10 mouse cellular contexts compared by ENCODE assay signal in genomic region chr17:93141125-93141524, GRCm38 (mm10). TPM values are rescaled to one million over a fixed set of nuclear protein-coding genes. Genes with fewer than 3 reads are reported as not detected.
DNase-seq lines count a peak whose midpoint lies in the region; ATAC-seq and TF ChIP-seq lines count a peak whose summit lies in the region.
"Had no signal": no experiment of that assay in that cellular context is flagged by ENCODE, and none has a peak within 500 bp of the region (broad histone marks: within the 10 kb centered on the region; RNA-seq: fewer than 3 reads in every experiment).

No protein-coding gene starts in this region.

- ATAC-seq in liver, postnatal 0 days: no peak

- H3K9ac ChIP-seq in liver, postnatal 0 days (replicated peaks): no peak overlapping the region
- H3K9ac ChIP-seq: limb, embryonic 15.5 days; stomach, embryonic 15.5 days had no signal

- H3K4me3 ChIP-seq in liver, postnatal 0 days (ENCODE audit: low read depth, low read length): no peak overlapping the region
- H3K4me3 ChIP-seq in left cerebral cortex, adult 2 months: no peak overlapping the region
- H3K4me3 ChIP-seq: limb, embryonic 15.5 days; stomach, embryonic 15.5 days had no signal

- H3K4me2 ChIP-seq in liver, postnatal 0 days (ENCODE audit: low read depth, low read length): no peak overlapping the region
- H3K4me2 ChIP-seq: limb, embryonic 15.5 days; stomach, embryonic 15.5 days had no signal

- peak; percentile 26; the same call in 1 of the 2 replicates for TF ChIP-seq CTCF in liver, postnatal 0 days (IDR thresholded peaks at IDR 0.05; ENCODE audit: low read depth)
- TF ChIP-seq CTCF in left cerebral cortex, adult 2 months (IDR thresholded peaks at IDR 0.05): peak; percentile 80

- WGBS in liver, postnatal 0 days (ENCODE audit: insufficient replicate concordance): 23% methylated on average over 3 of the region's 3 CpGs

- TF ChIP-seq EP300 in liver, postnatal 0 days (IDR thresholded peaks at IDR 0.05; ENCODE audit: low read depth): no peak

- H3K27ac ChIP-seq in liver, postnatal 0 days (ENCODE audit: low read depth): no peak overlapping the region
- no peak overlapping the region for H3K27ac ChIP-seq in left cerebral cortex, adult 2 months
- H3K27ac ChIP-seq: limb, embryonic 15.5 days; stomach, embryonic 15.5 days had no signal

- no peak for DNase-seq in liver, postnatal 0 days
- DNase-seq in liver: no peak
- peak; percentile 5 for DNase-seq in cerebellum, adult 8-10 months
- peak; percentile 61 to 88 for DNase-seq in frontal cortex, adult 2 months (ENCODE audit: extremely low spot score in 1 of 2, low spot score in 1 of 2)
- peak; percentile 56 to 72 for DNase-seq in left cerebral cortex, adult 2 months (ENCODE audit: extremely low spot score in 1 of 2, low spot score in 2 of 2)
- peak; percentile 56 for DNase-seq in retina, postnatal 1 day
- DNase-seq in thymus, postnatal 10 days (ENCODE audit: low spot score in 2 of 2): no peak
- DNase-seq in gastrocnemius, postnatal 14 days: no peak

- intact Hi-C loops in left cerebral cortex, adult 2 months (cut with DNase I): loop anchor here (2.0 to 5.0 kb wide), 2 partner anchors 36 to 929 kb away; no protein-coding TSS in a partner anchor
- intact Hi-C loops in gastrocnemius, postnatal 14 days (cut with DNase I; ENCODE audit: low total_unique reads): no loop called here

- no peaks in the 10 kb centered on the region for H3K27me3 ChIP-seq in liver, postnatal 0 days (ENCODE audit: insufficient read depth, low read length)
- H3K27me3 ChIP-seq: limb, embryonic 15.5 days; stomach, embryonic 15.5 days had no signal

- no peaks in the 10 kb centered on the region for H3K9me3 ChIP-seq in liver, postnatal 0 days (ENCODE audit: low read length)
- H3K9me3 ChIP-seq: limb, embryonic 15.5 days; stomach, embryonic 15.5 days had no signal

- no peaks in the 10 kb centered on the region for H3K4me1 ChIP-seq in liver, postnatal 0 days (ENCODE audit: insufficient read depth)
- H3K4me1 ChIP-seq: limb, embryonic 15.5 days; stomach, embryonic 15.5 days had no signal

- H3K36me3 ChIP-seq in liver, postnatal 0 days (replicated peaks; ENCODE audit: insufficient read depth, low read length): no peaks in the 10 kb centered on the region
- H3K36me3 ChIP-seq: limb, embryonic 15.5 days; stomach, embryonic 15.5 days had no signal

RNA-seq across cellular contexts. Expression of gene Adcyap1, which starts 57.7 kb away (rescaled TPM):
- not detected in 2 replicates for polyA plus RNA-seq in liver, postnatal 0 days (2015; fragmentation: Nextera tagmentation; extraction: Ambion mirVana)
- 13.3 and 22.7 TPM in 2 replicates for polyA plus RNA-seq in frontal cortex, adult 2 months (2012; rRNA removed)
- total RNA-seq in left cerebral cortex, adult 2 months (2021): 10 to 100 TPM; 38.6 to 48.9 TPM
- total RNA-seq in gastrocnemius, postnatal 14 days (2021): not detected

Comparison
In these comparisons a context has a peak if more than half of its experiments do, and no peak if none do; other contexts are left out.
1. DNase-seq: peak in cerebellum, adult 8-10 months (single experiment), frontal cortex, adult 2 months (2 of 2), left cerebral cortex, adult 2 months (2 of 2) and retina, postnatal 1 day (single experiment); none in liver, postnatal 0 days (single experiment), liver (single experiment), thymus, postnatal 10 days (0 of 2) and gastrocnemius, postnatal 14 days (single experiment).
2. RNA of gene Adcyap1, which starts 57.7 kb away (total RNA-seq): 38.6 to 48.9 TPM in left cerebral cortex, adult 2 months; not detected in gastrocnemius, postnatal 14 days; every median in the first group is over 10 times any median in the second.